Mouse (Mus musculus): ENCODE measurements around the gene Itga2.

DNA sequence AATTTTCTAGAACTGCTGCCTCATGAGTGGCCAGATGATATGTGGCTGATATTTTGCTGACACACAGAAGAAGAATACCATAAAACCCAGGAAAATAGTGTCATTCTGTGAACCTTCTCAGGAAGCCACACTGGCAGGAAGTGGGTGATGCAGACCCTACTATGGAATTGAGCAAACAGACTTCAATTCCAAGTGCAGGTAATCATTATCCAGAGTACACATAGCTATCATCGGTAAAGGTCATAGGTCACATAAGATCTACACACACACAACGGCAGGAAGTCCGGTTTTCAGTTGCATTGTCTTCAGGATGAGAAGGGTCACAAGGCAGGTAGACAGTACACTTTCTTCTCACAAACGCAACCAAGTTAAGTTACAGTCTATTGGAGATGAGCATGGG, 16.9 kb downstream of the Itga2 start:
- no peak for TF ChIP-seq USF1 (IDR thresholded peaks at IDR 0.05; ENCODE audit: low read depth, low read length)
- no peak for TF ChIP-seq NRF1 (IDR thresholded peaks at IDR 0.05; ENCODE audit: insufficient read depth, low read depth, low read length, poor library complexity, severe bottlenecking)
- no peak for TF ChIP-seq POLR2A (IDR thresholded peaks at IDR 0.05; ENCODE audit: control insufficient read depth in 1 of 2, insufficient read depth in 1 of 2, low read depth in 1 of 2, low read length in 2 of 2, poor library complexity in 1 of 2)

All from MEL (cell line).